Mouse (Mus musculus) spleen, embryonic (tissue): ENCODE measurements at regions not wholly inside any gene's neighbourhood (a gene's known extent, or its start where the extent isn't known, plus 50 kb on each side); places are given as distances from the start of the nearest gene placed in this dataset.

ENCODE experiments used
- CTCF ChIA-PET: fragments of 350-600 bp; sonication (Branson Sonifier 250); formaldehyde crosslinking; loops from one replicate; lab custom pipeline; 2022; lab: Charles Lee

GRCm38 (mm10) chr6:76825953-76826352 lies 328.4 kb upstream of the Gm9008 start:
- CTCF ChIA-PET, result no interaction called here

- CTCF ChIA-PET, result no interaction called here
These were observed 305.4 kb upstream of the Gm9008 start for GRCm38 (mm10) chr6:76802969-76803368.

- CTCF ChIA-PET, result no interaction called here
These were observed 282.6 kb upstream of the Gm9008 start for GRCm38 (mm10) chr6:76780168-76780567.

GRCm38 (mm10) chr6:76778201-76778600 lies 280.6 kb upstream of the Gm9008 start:
- CTCF ChIA-PET, result no interaction called here

- CTCF ChIA-PET, result no interaction called here
These were observed 279.5 kb upstream of the Gm9008 start for GRCm38 (mm10) chr6:76777080-76777479.

GRCm38 (mm10) chr6:76763852-76764251 lies 266.3 kb upstream of the Gm9008 start:
- CTCF ChIA-PET, result no interaction called here

GRCm38 (mm10) chr6:76754867-76755266 lies 257.3 kb upstream of the Gm9008 start:
- CTCF ChIA-PET, result interaction anchor here (0.6 kb wide), 1 partner anchor 10 kb away, joined by 3 read pairs; no protein-coding TSS in a partner anchor
